Mouse (Mus musculus) liver, embryonic 12.5 days (tissue): ENCODE results near the gene Nme9. TPM values are rescaled to one million over a fixed set of nuclear protein-coding genes. Genes with fewer than 3 reads are reported as not detected.

Experiments
- ATAC-seq: fragments of 200-750 bp; cut with Nextera tagmentation; 2 replicates; pipeline ENCODE4 v1.8.0; 2017; ENCODE audit warnings: moderate number of reproducible peaks, mild to moderate bottlenecking, moderate library complexity
- H3K27ac ChIP-seq: fragments of 300-500 bp; sonication (generic); 2 replicates; pipeline ENCODE4 v1.5.1; 2016; ENCODE audit warnings: mild to moderate bottlenecking
- H3K27me3 ChIP-seq: fragments of 300-500 bp; sonication (generic); replicated peaks from 2 replicates; pipeline ENCODE4 v1.6.1; 2016; ENCODE audit warnings: mild to moderate bottlenecking, moderate library complexity
- H3K36me3 ChIP-seq: fragments of 300-500 bp; sonication (generic); 2 replicates; pipeline ENCODE4 v1.6.1; 2016; ENCODE audit warnings: mild to moderate bottlenecking, moderate library complexity
- H3K4me1 ChIP-seq: fragments of 300-500 bp; sonication (generic); 2 replicates; pipeline ENCODE4 v1.6.1; 2016
- H3K4me2 ChIP-seq: fragments of 300-500 bp; sonication (generic); 2 replicates; pipeline ENCODE4 v1.6.1; 2016; ENCODE audit warnings: mild to moderate bottlenecking, moderate library complexity
- H3K4me3 ChIP-seq: fragments of 300-500 bp; sonication (generic); 2 replicates; pipeline ENCODE4 v1.5.1; 2016; ENCODE audit warnings: mild to moderate bottlenecking, moderate library complexity
- H3K9ac ChIP-seq: fragments of 300-500 bp; sonication (generic); 2 replicates; pipeline ENCODE4 v1.6.1; 2016; ENCODE audit warnings: mild to moderate bottlenecking, moderate library complexity
- H3K9me3 ChIP-seq: fragments of 300-500 bp; sonication (generic); replicated peaks from 2 replicates; pipeline ENCODE4 v1.6.1; 2016; ENCODE audit warnings: mild to moderate bottlenecking, moderate library complexity
- WGBS: fragments of 180-500 bp; shearing (Covaris S2); methylation state at CpG from one replicate; pipeline ENCODE4 v1.1.7; 2016; ENCODE audit not compliant: insufficient replicate concordance; 5-methylcytosine and 5-hydroxymethylcytosine counted together
- polyA plus RNA-seq: library from polyadenylated mRNA; unstranded; fragments of >200 nt; fragmentation: Nextera tagmentation; extraction: Ambion mirVana; gene quantifications from 2 replicates; pipeline ENCODE4 v1.2.1, GENCODE M21; 2016

The Nme9 gene
- not detected in 2 replicates for polyA plus RNA-seq

DNA sequence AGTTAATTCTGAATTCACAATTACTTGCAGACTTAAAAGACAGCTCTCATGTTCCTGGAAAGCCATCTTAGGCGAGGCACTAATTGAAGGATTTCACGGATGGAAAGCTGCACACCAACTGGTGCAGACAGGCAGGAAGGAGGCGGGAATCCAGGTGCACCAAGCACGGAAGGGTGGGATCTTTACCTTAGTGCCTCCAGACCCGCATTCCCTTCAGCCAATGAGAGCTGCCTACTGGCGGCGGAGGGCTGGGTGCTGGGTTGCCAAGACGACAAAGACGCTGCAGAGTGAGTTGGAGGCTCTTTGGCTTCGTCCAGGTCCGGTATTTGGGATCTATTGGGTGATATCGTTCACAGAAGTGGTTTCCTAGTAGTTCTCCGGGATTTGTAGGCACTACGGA lies at the start of gene Nme9:
Nme9 (plus strand) TSS at position 315 of the 400 bp plus-strand sequence.
- Histone ChIP-seq H3K9me3 (no peaks in the 10 kb centered on the region), H3K4me3 (no peak within 1 kb of the TSS), H3K4me2 (no peak within 1 kb of the TSS), H3K36me3 (no peaks in the 10 kb centered on the region), H3K27me3 (peaks cover 42% of the 10 kb centered on the region), H3K27ac (no peak within 1 kb of the TSS), H3K9ac (no peak within 1 kb of the TSS), H3K4me1 (no peaks in the 10 kb centered on the region)
- 11% methylated on average over 14 of the region's 14 CpGs for WGBS
- no peak for ATAC-seq

DNA sequence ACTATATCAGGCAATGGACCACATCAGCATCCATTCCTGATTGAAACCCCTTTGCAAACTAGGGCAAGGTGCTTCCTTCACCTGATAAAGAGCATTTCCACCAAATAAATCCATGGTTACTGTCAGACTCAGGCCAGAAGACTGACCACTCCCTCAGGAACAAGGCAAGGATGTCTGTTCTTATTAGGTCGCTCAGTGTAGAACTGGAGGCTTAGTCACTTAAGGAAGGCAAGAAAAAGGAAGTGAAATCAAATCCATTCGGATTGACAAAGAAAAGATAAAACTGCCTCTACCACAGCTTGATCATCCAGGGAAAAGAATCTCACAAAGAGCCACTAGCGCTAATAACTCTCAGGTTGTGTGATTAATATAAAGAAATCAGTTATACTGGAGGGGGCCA lies 42.0 kb upstream of the Nme9 start:
- WGBS: 49% methylated on average over 3 of the region's 3 CpGs

DNA sequence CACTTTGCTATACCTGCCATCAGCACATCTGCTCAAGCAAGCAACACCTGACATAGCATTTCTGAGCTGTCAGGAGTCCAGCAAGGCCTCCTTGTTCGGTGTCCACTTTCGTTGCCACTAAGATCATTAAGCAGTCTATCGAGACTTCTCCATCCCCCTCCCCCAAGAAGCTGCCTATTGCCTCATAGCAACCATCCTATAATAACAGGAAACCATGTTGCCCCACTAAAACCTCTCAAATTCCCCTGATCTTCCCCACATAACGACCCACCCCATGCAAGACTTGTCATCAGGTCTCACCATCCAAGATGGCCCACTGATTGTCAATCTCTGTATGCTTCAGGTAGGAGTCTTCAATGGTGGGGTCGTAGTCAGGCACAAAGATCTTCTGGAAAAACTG lies 40.2 kb upstream of the Nme9 start:
- no peaks in the 10 kb centered on the region for H3K36me3 ChIP-seq
- no peak overlapping the region for H3K4me2 ChIP-seq
- no peaks in the 10 kb centered on the region for H3K27me3 ChIP-seq
- no peak overlapping the region for H3K9ac ChIP-seq
- no peak overlapping the region for H3K27ac ChIP-seq
- no peak for ATAC-seq
- WGBS: 67% methylated on average over 5 of the region's 5 CpGs
- no peaks in the 10 kb centered on the region; the same call in 1 of the 2 replicates for H3K4me1 ChIP-seq
- no peaks in the 10 kb centered on the region for H3K9me3 ChIP-seq
- no peak overlapping the region for H3K4me3 ChIP-seq

More for the DNA sequence above, 42.0 kb upstream of the Nme9 start:
- Histone ChIP-seq H3K27me3 (no peaks in the 10 kb centered on the region), H3K36me3 (no peaks in the 10 kb centered on the region), H3K9ac (no peak overlapping the region), H3K4me3 (no peak overlapping the region), H3K9me3 (no peaks in the 10 kb centered on the region), H3K4me1 (no peaks in the 10 kb centered on the region), H3K4me2 (no peak overlapping the region), H3K27ac (no peak overlapping the region)
- no peak for ATAC-seq

DNA sequence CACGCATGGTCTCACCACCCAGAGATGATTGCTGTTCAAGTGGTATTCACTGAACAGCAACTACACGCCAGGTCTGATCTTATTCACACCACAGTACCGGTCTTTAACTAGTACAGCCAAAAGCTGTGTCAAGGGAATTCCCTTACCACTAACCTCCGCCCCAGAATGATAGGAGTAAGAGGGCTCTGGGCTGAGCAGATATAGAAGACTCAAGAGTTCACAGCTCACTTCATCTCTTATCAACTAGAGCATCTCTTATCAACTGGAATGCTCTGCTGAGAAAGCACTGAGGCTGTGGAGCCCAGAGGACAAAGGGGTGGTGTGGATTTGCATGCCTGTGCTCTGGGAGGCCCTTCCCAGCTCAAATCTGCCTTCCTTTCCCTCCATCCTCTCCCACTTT lies 39.5 kb upstream of the Nme9 start:
- WGBS: 55% methylated on average over 4 of the region's 4 CpGs
- H3K4me1 ChIP-seq: peaks cover 6% of the 10 kb centered on the region; the same call in 1 of the 2 replicates
- no peaks in the 10 kb centered on the region for H3K36me3 ChIP-seq
- no peak overlapping the region for H3K27ac ChIP-seq
- no peaks in the 10 kb centered on the region for H3K9me3 ChIP-seq
- H3K27me3 ChIP-seq: no peaks in the 10 kb centered on the region
- no peak overlapping the region for H3K4me2 ChIP-seq
- no peak for ATAC-seq
- no peak overlapping the region for H3K4me3 ChIP-seq
- H3K9ac ChIP-seq: no peak overlapping the region

DNA sequence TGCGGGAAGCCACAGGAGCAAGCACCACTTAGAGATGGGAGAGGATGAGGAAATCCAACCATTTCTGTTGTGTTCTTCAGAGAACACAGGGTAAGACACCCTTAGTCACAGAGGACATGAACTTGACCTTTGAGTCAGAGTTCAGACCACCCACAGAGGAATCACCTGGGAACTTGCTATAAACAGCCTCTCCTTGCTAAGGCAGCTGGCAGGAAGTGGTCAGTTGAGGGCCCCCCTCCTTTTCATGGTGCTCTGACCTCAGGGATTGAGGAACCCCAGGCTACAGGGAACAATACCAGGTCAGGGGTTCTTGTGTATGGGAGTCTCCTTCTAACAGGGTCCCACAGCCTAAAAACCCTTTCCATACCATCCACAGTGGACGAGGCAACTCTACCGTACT lies 34.5 kb upstream of the Nme9 start:
- ATAC-seq: no peak
- peaks cover 12% of the 10 kb centered on the region for H3K4me1 ChIP-seq
- H3K4me3 ChIP-seq: no peak overlapping the region
- 78% methylated on average over 3 of the region's 3 CpGs for WGBS
- no peak overlapping the region for H3K27ac ChIP-seq
- no peaks in the 10 kb centered on the region for H3K36me3 ChIP-seq
- no peak overlapping the region for H3K9ac ChIP-seq
- no peaks in the 10 kb centered on the region for H3K9me3 ChIP-seq
- H3K4me2 ChIP-seq: no peak overlapping the region
- 0 out of 2 replicates have a peak, but pooled peaks cover 3% of the 10 kb centered on the region for H3K27me3 ChIP-seq

DNA sequence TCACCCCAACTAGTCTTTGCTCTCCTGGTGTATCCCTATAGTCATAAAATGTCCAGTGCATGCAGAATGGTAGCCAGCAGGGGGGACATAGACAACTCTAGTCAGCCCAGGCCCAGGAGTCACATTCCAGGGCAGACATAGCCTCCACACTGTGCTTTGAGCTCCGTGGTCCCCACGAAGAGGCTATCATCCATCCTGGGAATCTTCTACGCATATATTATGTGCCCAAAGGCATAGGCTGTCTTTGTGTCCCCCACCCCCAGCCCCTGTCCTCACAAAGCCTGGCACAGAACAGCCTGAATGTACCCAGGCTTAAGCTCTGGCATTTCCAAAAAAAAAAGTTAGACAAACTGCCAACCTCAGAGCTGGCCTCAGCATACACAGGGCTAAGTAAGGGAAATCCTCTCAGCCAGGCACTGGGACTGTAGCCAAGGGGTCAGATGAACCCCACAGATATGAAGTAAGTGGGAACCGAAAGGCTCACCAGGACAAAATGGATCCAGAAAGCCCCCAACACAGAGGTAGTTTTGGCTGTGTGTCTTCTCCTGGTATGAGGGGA lies 33.9 kb upstream of the Nme9 start:
- Histone ChIP-seq H3K4me1 (peaks cover 12% of the 10 kb centered on the region), H3K27ac (no peak overlapping the region), H3K4me2 (no peak overlapping the region), H3K9ac (no peak overlapping the region), H3K9me3 (no peaks in the 10 kb centered on the region), H3K4me3 (no peak overlapping the region), H3K27me3 (0 out of 2 replicates have a peak, but pooled peaks cover 8% of the 10 kb centered on the region), H3K36me3 (no peaks in the 10 kb centered on the region)
- ATAC-seq: no peak
- 66% methylated on average over 4 of the region's 4 CpGs for WGBS

DNA sequence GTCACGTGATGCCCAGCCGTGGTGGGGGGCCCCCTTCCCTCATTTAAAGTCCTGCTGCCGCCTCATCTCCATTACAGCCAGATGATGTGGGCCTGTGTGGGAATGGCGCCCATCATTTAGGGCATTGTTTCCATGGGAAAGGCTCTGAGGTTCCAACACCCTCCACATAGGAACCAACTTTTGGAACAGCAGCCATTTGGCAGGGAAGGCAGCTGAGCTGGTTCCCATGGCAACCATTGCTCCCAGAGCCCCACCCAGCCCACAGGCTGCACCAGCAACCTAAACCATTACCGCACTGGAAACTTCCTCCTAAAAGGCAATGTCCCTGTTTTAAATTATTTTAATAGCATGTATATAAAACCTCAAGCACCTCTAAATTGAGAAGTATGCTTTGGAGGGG lies 32.9 kb upstream of the Nme9 start:
- Histone ChIP-seq H3K9me3 (no peaks in the 10 kb centered on the region), H3K9ac (no peak overlapping the region), H3K27me3 (0 out of 2 replicates have a peak, but pooled peaks cover 10% of the 10 kb centered on the region), H3K36me3 (no peaks in the 10 kb centered on the region), H3K27ac (no peak overlapping the region), H3K4me2 (no peak overlapping the region), H3K4me1 (peaks cover 20% of the 10 kb centered on the region), H3K4me3 (no peak overlapping the region)
- ATAC-seq: no peak
- WGBS: 65% methylated on average over 5 of the region's 5 CpGs

DNA sequence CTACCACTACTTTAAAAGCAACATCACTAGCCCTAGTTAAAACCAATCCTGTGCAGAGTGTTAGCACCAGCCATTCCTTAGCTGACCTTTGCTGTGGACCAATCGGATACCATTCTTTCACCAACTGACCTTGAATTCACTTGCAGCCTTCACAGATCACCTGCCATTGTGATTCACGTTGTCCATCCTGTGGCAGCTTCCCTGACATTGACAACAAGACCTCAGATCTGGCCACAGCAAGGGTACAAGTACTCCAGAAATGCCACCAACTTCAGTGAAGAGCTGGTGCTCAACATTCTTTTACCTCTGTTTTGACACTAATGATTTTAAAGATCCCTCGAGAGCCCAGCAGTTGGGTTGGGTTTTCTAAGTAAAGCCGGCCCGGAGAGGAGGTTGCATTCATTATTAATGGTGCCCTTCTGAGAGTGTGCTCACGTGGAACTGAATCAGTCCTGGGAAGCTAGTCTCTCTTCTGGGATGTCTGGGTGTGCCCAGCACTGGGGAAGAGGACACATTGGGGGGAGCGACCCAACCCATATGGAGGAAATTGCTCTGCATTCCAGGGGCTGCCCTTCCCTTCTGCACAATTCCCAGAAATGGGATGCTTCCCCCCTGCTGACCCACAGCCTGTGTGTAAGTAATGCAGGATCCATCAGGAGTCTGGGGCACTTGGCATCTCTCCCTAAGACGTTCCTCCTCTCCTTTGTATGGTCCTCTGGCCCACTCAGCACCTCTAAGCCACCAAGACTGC lies 31.1 kb upstream of the Nme9 start:
- no peak for ATAC-seq
- Histone ChIP-seq H3K4me1 (peaks cover 36% of the 10 kb centered on the region), H3K4me3 (no peak overlapping the region), H3K27me3 (0 out of 2 replicates have a peak, but pooled peaks cover 10% of the 10 kb centered on the region), H3K4me2 (no peak overlapping the region), H3K9me3 (no peaks in the 10 kb centered on the region), H3K27ac (no peak overlapping the region), H3K36me3 (no peaks in the 10 kb centered on the region), H3K9ac (no peak overlapping the region)
- WGBS: 57% methylated on average over 8 of the region's 8 CpGs

DNA sequence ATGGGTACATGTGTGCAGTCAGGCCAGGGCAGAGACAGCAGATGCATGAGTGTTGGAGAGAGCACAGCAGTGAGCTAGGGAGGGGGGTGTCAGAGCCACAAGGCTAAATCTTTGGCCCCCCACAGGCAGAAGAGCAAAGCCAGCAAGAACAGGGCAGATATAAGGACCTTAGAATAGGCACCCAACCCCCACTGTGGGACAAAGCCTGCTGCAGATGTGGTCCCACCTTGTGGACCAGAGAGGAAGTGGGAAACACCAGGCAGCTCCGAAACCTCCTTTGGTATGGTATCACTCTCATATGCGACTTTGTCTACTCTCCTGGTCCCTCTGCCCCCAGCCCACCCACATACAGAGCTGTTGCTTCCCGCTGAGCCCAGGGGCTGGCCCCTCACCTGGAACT lies 29.4 kb upstream of the Nme9 start:
- 57% methylated on average over 3 of the region's 3 CpGs for WGBS
- H3K27me3 ChIP-seq: 0 out of 2 replicates have a peak, but pooled peaks cover 10% of the 10 kb centered on the region
- ATAC-seq: no peak
- H3K27ac ChIP-seq: no peak overlapping the region
- H3K4me1 ChIP-seq: peaks cover 35% of the 10 kb centered on the region
- H3K4me3 ChIP-seq: no peak overlapping the region
- H3K9me3 ChIP-seq: no peaks in the 10 kb centered on the region
- H3K9ac ChIP-seq: no peak overlapping the region
- H3K4me2 ChIP-seq: no peak overlapping the region
- no peaks in the 10 kb centered on the region for H3K36me3 ChIP-seq

DNA sequence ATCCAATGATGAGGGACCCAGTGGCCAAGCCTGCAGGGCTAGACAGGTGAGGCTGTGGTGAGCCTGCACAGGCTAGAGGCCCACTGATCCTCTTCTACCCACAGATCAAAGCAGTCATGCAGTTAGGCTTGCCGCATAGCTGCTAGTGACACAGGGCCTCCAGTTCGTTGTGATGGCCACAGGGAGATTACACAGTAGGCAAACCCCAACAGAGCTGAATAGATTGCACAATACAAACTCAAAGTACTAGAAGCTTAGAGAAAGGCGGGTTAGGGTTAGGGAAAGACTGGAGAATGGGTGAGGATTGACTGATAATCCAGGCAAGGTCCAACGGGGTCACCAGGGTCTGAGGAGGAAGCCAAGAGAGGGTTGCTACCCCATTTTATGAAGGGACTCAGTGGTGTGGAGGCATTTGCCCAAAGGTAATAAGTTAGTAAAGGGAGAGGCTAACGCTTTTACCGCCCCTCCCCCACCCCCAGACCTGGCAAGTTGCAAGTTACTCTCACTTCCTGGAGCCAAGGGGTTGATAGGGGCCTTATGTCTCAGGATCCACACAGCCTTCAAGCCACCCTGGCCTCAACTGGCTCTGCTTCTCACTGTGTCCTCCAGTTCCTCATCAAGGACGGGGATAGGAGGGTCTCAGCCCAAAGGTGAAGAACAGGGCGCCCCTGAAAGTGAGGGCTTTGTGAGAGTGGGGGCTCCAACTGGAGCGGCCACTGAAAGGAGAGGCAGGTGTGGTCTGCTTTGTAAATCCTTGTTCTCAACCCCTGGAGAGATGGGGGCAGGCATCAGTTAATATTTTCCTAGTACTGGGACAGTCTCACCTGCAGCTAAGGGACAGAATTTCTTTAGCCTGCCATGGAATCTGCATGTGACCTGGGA lies 27.3 kb upstream of the Nme9 start:
- Histone ChIP-seq H3K27ac (peak overlapping the region; percentile 68), H3K4me2 (no peak overlapping the region), H3K9me3 (no peaks in the 10 kb centered on the region), H3K9ac (no peak overlapping the region), H3K4me1 (peaks cover 31% of the 10 kb centered on the region), H3K4me3 (no peak overlapping the region), H3K27me3 (0 out of 2 replicates have a peak, but pooled peaks cover 10% of the 10 kb centered on the region), H3K36me3 (no peaks in the 10 kb centered on the region)
- WGBS: 45% methylated on average over 9 of the region's 9 CpGs
- peak; percentile 46 for ATAC-seq

DNA sequence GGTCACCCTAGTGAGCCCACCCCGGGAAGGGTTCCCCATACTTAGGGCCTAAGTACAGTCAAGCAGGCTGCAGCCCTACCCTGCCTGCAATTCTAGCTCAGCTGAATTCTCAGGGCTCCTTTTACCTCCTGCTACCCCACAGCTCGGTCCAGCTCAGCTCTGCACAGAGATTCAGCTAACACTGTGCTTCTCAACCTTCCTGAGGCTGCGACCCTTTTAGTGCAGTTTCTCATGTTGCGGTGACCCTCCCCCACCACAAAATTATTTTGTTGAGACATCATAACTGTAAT lies 26.8 kb upstream of the Nme9 start:
- H3K9ac ChIP-seq: no peak overlapping the region
- no peak for ATAC-seq
- H3K27me3 ChIP-seq: 0 out of 2 replicates have a peak, but pooled peaks cover 10% of the 10 kb centered on the region
- H3K4me1 ChIP-seq: peaks cover 31% of the 10 kb centered on the region
- H3K9me3 ChIP-seq: no peaks in the 10 kb centered on the region
- no peak overlapping the region for H3K4me3 ChIP-seq
- H3K27ac ChIP-seq: peak overlapping the region; percentile 68
- no peak overlapping the region for H3K4me2 ChIP-seq
- WGBS: 64% methylated on average over 4 of the region's 4 CpGs
- no peaks in the 10 kb centered on the region for H3K36me3 ChIP-seq

DNA sequence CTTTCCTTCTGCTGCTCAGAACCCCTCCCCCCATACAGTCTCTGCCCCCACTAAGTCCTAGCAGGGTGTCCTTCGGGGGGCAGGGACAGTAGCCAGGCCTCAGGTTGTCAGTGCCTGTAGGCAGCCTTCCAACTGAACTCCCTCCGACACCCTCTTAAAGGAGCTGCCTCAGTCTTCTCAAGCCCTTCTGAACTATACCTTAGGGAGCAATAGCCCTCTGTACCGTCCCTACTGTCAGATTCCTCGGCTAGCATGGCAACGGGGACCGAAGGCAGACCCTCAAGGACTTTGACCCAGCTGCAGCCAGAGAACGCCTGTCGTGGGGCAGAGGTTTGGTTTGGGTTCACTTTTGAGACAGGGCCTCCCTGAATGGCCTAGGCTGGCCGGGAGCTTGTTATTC lies 26.0 kb upstream of the Nme9 start:
- H3K4me2 ChIP-seq: no peak overlapping the region
- H3K4me1 ChIP-seq: peaks cover 31% of the 10 kb centered on the region
- 61% methylated on average over 9 of the region's 9 CpGs for whole genome bisulfite sequencing
- peak overlapping the region; percentile 68; the same call in 1 of the 2 replicates for H3K27ac ChIP-seq
- no peak overlapping the region for H3K9ac ChIP-seq
- H3K27me3 ChIP-seq: 0 out of 2 replicates have a peak, but pooled peaks cover 10% of the 10 kb centered on the region
- H3K36me3 ChIP-seq: no peaks in the 10 kb centered on the region
- H3K4me3 ChIP-seq: no peak overlapping the region
- no peak for ATAC-seq
- H3K9me3 ChIP-seq: no peaks in the 10 kb centered on the region
